Mouse (Mus musculus) lung, postnatal 0 days (tissue): ENCODE data around the gene Trappc10. TPM values are rescaled to one million over a fixed set of nuclear protein-coding genes. Genes with fewer than 3 reads are reported as not detected.
A peak's percentile ranks its signal among the peaks of the same experiment; 100 is the strongest.

Experiments
- ATAC-seq: fragments of 200-750 bp; cut with Nextera tagmentation; 2 replicates; pipeline ENCODE4 v1.8.0; 2017; ENCODE audit warnings: moderate library complexity
- DNase-seq: peaks from one replicate; pipeline ENCODE4 v3.0.0-alpha.2; 2016; ENCODE audit warnings: low spot score
- H3K27ac ChIP-seq: fragments of 300-500 bp; sonication (generic); 2 replicates; pipeline ENCODE4 v1.5.1; 2014; ENCODE audit warnings: antibody characterized with exemption, mild to moderate bottlenecking, low read length, mixed read lengths
- H3K27me3 ChIP-seq: fragments of 300-500 bp; sonication (generic); replicated peaks from 2 replicates; pipeline ENCODE4 v1.6.1; 2014; ENCODE audit warnings: low read length, mixed read lengths; ENCODE audit not compliant: insufficient read depth
- H3K36me3 ChIP-seq: fragments of 300-500 bp; sonication (generic); 2 replicates; pipeline ENCODE4 v1.6.1; 2014; ENCODE audit warnings: low read length, mixed read lengths; ENCODE audit not compliant: insufficient read depth
- H3K4me1 ChIP-seq: fragments of 300-500 bp; sonication (generic); 2 replicates; pipeline ENCODE4 v1.6.1; 2014; ENCODE audit warnings: antibody characterized with exemption, low read depth, low read length, mixed read lengths; ENCODE audit not compliant: insufficient read depth
- H3K4me2 ChIP-seq: fragments of 300-500 bp; sonication (generic); replicated peaks from 2 replicates; pipeline ENCODE4 v1.6.1; 2014; ENCODE audit warnings: low read depth, mild to moderate bottlenecking, low read length, moderate library complexity, mixed read lengths
- H3K4me3 ChIP-seq: fragments of 300-500 bp; sonication (generic); 2 replicates; pipeline ENCODE4 v1.5.1; 2014; ENCODE audit warnings: low read depth, low read length
- H3K9ac ChIP-seq: fragments of 300-500 bp; sonication (generic); replicated peaks from 2 replicates; pipeline ENCODE4 v1.6.1; 2014; ENCODE audit warnings: low read depth, mild to moderate bottlenecking
- H3K9me3 ChIP-seq: fragments of 300-500 bp; sonication (generic); 2 replicates; pipeline ENCODE4 v1.6.1; 2016; ENCODE audit warnings: low read length, mixed read lengths
- CTCF ChIP-seq: IDR thresholded peaks from 2 replicates; pipeline ENCODE4 v1.5.1; 2016; ENCODE audit warnings: antibody characterized with exemption, mild to moderate bottlenecking
- EP300 ChIP-seq: IDR thresholded peaks from 2 replicates; pipeline ENCODE4 v1.6.1; 2016; ENCODE audit warnings: antibody characterized with exemption, mild to moderate bottlenecking, control low read depth
- WGBS: fragments of 180-500 bp; shearing (Covaris S2); extraction: QIAGEN DNeasy Blood & Tissue Kit; methylation state at CpG from one replicate; pipeline ENCODE4 v1.1.7; 2014; 5-methylcytosine and 5-hydroxymethylcytosine counted together
- polyA plus RNA-seq: library from polyadenylated mRNA; unstranded; fragments of >200 nt; fragmentation: Nextera tagmentation; extraction: Ambion mirVana; gene quantifications from 2 replicates; pipeline ENCODE4 v1.2.1, GENCODE M21; 2015

Gene Trappc10
- polyA plus RNA-seq, 1 experiment from 2014 or later, result 19.2 TPM

GRCm38 (mm10) chr10:78184531-78185380 lies 59.7 kb downstream of the Trappc10 start, which contains the start of gene Pwp2:
Gene Pwp2, minus strand, starts transcription at chr10:78185149.
- Histone ChIP-seq H3K36me3 (peaks cover 6% of the 10 kb centered on the region), H3K9me3 (no peaks in the 10 kb centered on the region), H3K9ac (peak within 1 kb of the TSS; percentile 55), H3K4me1 (peaks cover 5% of the 10 kb centered on the region), H3K27ac (peak within 1 kb of the TSS; percentile 55), H3K27me3 (no peaks in the 10 kb centered on the region), H3K4me3 (peak within 1 kb of the TSS; percentile 61), H3K4me2 (peak within 1 kb of the TSS; percentile 90)
- WGBS, result 2% methylated on average over 47 of the region's 47 CpGs
- peak; percentile 98 for ATAC-seq
- DNase-seq, result peak; percentile 97
- TF ChIP-seq CTCF (peak; percentile 21; the same call in 1 of the 2 replicates), EP300 (no peak)

DNA sequence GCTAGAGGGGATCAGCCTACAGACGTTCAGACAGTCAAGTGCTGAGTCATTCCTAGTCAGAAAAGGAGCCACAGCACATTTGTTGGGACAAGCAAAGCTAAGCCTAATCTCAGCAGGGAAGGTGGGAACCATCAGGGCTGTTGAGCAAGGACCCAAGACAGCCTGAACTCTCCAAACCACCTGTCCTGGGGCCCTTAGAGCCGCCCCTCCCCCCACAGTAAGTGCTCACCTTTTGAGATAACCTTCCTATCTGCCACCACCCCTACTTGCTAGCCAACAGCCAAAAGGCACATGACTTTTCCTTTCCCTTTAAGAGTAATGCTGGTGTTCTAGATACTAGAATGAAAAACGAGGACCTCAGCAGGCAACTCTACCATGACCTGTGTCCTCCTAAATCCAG lies 60.9 kb downstream of the Trappc10 start:
- DNase-seq (no peak), ATAC-seq (no peak)
- Histone ChIP-seq H3K4me2 (no peak overlapping the region), H3K27me3 (no peaks in the 10 kb centered on the region), H3K36me3 (peaks cover 18% of the 10 kb centered on the region), H3K9ac (no peak overlapping the region), H3K4me3 (no peak overlapping the region), H3K27ac (no peak overlapping the region), H3K4me1 (peaks cover 5% of the 10 kb centered on the region), H3K9me3 (no peaks in the 10 kb centered on the region)
- no peak for TF ChIP-seq CTCF
- 74% methylated on average over 3 of the region's 3 CpGs for WGBS

DNA sequence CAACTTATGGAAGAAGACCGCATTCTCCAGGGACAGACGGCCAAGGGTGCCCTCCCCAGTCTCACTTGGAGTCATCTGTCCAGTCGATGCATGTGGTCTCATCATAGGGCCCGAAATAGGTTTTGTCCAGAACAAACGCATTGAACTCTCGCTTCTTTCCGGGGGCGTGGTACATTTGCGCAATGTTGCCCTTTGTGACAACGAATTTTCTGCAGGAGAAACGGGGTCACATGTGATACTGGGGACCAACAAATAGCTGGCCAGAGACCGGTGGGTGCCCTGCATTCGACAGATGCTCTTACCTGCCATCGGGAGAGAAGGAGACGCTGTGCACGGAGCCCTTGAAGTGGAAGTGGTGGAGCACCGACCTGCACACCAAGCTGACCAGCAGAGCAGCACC lies 62.1 kb downstream of the Trappc10 start:
- 91% methylated on average over 17 of the region's 17 CpGs for WGBS
- no peak overlapping the region for H3K4me2 ChIP-seq
- TF ChIP-seq EP300, result no peak
- TF ChIP-seq CTCF, result no peak
- no peaks in the 10 kb centered on the region for H3K27me3 ChIP-seq
- no peaks in the 10 kb centered on the region for H3K9me3 ChIP-seq
- no peak overlapping the region for H3K4me3 ChIP-seq
- H3K9ac ChIP-seq, result no peak overlapping the region
- H3K4me1 ChIP-seq, result peaks cover 5% of the 10 kb centered on the region
- DNase-seq (no peak), ATAC-seq (no peak)
- peaks cover 27% of the 10 kb centered on the region; the same call in 1 of the 2 replicates for H3K36me3 ChIP-seq
- H3K27ac ChIP-seq, result no peak overlapping the region

- Histone ChIP-seq H3K4me2 (no peak overlapping the region), H3K27me3 (no peaks in the 10 kb centered on the region), H3K9ac (no peak overlapping the region), H3K36me3 (peaks cover 41% of the 10 kb centered on the region; the same call in 1 of the 2 replicates), H3K4me3 (no peak overlapping the region), H3K4me1 (no peaks in the 10 kb centered on the region), H3K27ac (no peak overlapping the region), H3K9me3 (no peaks in the 10 kb centered on the region)
- WGBS, result 89% methylated on average over 5 of the region's 5 CpGs
- DNase-seq, result no peak
- no peak for TF ChIP-seq CTCF
- TF ChIP-seq EP300, result no peak
- ATAC-seq, result no peak
These were observed 70.0 kb downstream of the Trappc10 start for GRCm38 (mm10) chr10:78174474-78174873.

DNA sequence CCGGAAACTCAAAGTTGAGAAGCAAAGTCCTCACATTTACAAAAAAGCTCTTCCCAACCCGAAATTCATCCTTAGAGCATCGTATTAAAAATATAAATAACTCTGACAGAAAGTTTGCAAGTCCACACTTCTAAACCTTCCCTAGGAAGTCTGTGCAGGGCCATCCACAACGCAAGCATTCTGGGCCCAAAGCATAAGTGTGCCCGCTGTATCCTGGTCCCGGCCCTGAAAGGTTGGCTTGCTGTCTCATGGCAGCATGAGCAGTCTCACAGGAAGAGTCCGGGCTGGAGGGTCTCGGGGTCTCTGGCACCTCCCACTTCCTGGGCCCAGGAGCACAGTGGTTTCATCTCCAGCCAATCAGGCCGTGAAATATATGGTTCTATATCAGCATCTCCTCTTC lies 72.9 kb downstream of the Trappc10 start:
- WGBS, result 87% methylated on average over 9 of the region's 9 CpGs
- H3K9ac ChIP-seq, result no peak overlapping the region
- DNase-seq (no peak), ATAC-seq (no peak)
- TF ChIP-seq EP300 (no peak), CTCF (no peak)
- H3K4me3 ChIP-seq, result no peak overlapping the region
- no peaks in the 10 kb centered on the region for H3K9me3 ChIP-seq
- H3K4me1 ChIP-seq, result peaks cover 8% of the 10 kb centered on the region; the same call in 1 of the 2 replicates
- H3K27me3 ChIP-seq, result no peaks in the 10 kb centered on the region
- H3K27ac ChIP-seq, result no peak overlapping the region
- no peak overlapping the region for H3K4me2 ChIP-seq
- peaks cover 12% of the 10 kb centered on the region; the same call in 1 of the 2 replicates for H3K36me3 ChIP-seq

DNA sequence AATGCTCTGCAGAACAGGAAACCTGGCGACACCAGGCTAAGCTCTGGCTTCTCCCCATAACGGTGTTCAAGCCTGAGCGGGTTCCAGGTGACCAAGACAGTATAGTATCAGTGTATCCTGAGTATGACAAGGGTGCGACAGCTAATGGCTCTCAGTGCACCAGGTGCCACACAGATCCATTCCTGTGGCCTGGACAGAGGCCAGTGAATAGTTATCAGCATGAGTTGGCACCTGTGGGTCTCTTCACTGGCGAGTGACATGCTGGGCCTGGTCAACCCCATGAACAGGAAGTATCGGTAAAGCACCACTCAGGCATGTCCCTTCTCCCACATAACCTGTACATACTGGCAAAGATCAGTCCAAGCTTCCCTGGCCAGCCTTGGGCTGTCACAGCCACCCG lies 73.4 kb downstream of the Trappc10 start:
- H3K27me3 ChIP-seq, result no peaks in the 10 kb centered on the region
- TF ChIP-seq CTCF (no peak), EP300 (no peak)
- peaks cover 7% of the 10 kb centered on the region; the same call in 1 of the 2 replicates for H3K36me3 ChIP-seq
- no peak overlapping the region for H3K4me2 ChIP-seq
- DNase-seq (no peak), ATAC-seq (no peak)
- no peak overlapping the region for H3K27ac ChIP-seq
- H3K4me1 ChIP-seq, result peaks cover 8% of the 10 kb centered on the region; the same call in 1 of the 2 replicates
- H3K9me3 ChIP-seq, result no peaks in the 10 kb centered on the region
- no peak overlapping the region for H3K9ac ChIP-seq
- WGBS, result 90% methylated on average over 7 of the region's 7 CpGs
- H3K4me3 ChIP-seq, result no peak overlapping the region
